Mouse (Mus musculus) left cerebral cortex, adult 9 months (tissue): ENCODE measurements around the gene Ap2b1.
A peak's percentile ranks its signal among the peaks of the same experiment; 100 is the strongest.

ENCODE experiments used
- DNase-seq, 2 experiments: peaks; one replicate each; pipeline ENCODE4 v3.0.0; 2022; ENCODE audit warnings: low spot score in 2 of 2

Gene Ap2b1

DNA sequence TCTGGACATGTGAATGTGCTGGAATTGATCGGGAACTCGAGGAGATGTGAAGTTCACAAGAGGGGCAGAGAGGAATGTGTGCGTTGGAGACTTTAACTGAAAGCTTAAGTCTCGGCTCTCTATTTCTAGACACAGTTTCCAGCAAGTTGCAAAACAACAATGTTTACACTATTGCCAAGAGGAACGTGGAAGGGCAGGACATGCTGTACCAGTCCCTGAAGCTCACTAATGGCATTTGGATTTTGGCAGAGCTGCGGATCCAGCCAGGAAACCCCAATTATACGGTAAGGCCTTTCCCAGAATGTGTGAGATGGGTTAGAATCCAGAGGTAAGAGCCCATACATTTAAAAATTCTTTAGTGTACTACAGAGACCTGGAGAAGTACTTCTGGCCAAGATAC lies 98.8 kb downstream of the Ap2b1 start:
- DNase-seq = no peak

DNA sequence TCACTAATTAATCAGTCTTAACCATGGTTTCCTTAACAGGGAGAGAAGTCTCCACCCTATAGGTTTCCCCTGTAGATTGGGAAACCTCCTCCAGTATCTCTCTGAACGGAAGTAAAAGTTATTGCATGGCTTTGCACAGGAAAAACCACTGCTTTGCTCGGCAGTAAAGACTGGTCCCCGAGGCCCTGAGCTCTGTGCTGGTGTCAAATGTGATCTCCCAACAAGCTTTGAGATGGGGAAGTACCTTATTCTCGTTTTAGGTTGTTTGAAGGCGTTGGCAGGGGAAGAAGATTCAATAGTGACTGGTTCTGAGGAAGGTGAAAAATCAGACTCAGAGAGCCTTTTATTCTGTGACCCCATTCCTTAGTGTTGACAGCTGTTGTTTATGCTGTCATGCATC lies 99.9 kb downstream of the Ap2b1 start:
- no peak for DNase-seq

DNA sequence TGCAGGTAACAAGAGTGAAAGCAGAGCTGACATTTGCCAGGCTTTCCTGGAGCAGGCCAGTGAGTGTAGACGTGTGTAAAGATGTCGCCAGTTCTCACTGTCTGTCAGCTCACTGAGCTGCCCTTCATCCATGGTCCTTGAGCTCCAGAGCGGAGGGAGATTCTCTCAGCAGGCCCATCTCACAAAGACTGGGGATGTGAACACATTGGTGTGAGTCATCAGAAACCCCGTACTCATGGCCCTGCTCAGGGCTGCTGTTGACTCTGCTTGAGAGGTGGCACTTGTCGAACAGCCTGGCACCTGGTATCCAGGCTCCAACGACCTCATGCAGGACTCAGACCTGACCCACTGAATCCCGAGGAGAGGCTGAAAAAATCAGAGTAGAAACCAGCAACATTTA lies 105.0 kb downstream of the Ap2b1 start:
- no peak for DNase-seq

- no peak for DNase-seq
Observed at GRCm38 (mm10) chr11:83406391-83406790, 107.6 kb downstream of the Ap2b1 start.

GRCm38 (mm10) chr11:83408242-83408641 lies 109.4 kb downstream of the Ap2b1 start:
- no peak for DNase-seq

DNA sequence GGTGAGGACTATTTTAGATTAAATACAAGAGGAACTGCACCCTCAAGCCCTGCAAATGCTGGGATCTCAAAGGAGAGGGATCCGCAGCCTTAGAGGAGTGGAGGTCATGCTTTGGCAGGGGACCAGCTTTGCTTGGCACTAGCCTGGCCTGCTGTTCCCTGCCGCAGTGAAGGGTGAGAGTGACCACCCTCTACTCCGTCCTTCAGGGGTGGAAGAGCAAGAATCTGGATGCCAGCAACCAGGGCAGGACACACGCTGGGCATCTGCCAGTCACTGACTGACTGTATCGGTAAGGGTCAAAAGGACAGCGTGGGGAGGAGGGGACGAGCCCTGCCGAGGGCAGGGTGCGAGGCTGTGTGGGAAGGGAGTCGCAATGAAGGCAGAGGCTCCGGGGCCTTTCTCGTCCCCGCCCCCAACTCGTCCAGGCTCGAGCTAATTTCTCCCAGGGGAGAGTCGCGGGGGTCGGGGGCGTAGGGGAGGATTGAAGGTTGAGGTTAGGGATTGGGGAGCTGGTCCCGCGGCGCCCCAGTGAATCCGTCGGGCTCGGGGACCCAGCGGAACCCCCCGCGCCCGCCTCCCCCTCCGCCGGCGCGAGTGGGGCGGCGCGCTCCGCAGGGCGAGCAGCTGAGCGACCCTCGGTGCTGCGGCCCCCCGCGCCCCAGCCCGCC lies 110.4 kb downstream of the Ap2b1 start, which contains the start of gene Rasl10b:
Gene Rasl10b (plus strand): TSS at position 51 of the 668 bp plus-strand sequence.
- no peak for DNase-seq

- no peak for DNase-seq
Observed at GRCm38 (mm10) chr11:83409792-83410291, 111.0 kb downstream of the Ap2b1 start.

GRCm38 (mm10) chr11:83410510-83410909 lies 111.7 kb downstream of the Ap2b1 start:
- DNase-seq = no peak

GRCm38 (mm10) chr11:83417080-83417479 lies 118.3 kb downstream of the Ap2b1 start:
- no peak for DNase-seq

GRCm38 (mm10) chr11:83417708-83418107 lies 118.9 kb downstream of the Ap2b1 start:
- no peak for DNase-seq

DNA sequence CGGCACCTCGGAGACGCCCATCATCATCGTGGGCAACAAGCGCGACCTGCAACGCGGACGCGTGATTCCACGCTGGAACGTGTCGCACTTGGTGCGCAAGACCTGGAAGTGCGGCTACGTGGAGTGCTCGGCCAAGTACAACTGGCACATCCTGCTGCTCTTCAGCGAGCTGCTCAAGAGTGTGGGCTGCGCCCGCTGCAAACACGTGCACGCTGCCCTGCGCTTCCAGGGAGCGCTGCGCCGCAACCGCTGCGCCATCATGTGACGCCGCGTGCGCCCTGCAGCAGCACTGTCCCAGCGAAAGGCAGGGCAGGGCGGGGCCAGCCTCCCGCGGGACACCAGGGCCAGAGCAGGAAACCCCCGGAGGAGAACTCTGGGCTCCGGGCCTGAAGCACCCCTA lies 119.7 kb downstream of the Ap2b1 start:
- peak in 1 of 2 experiments; percentile 73 for DNase-seq

- DNase-seq = no peak
Observed at GRCm38 (mm10) chr11:83420338-83420737, 121.5 kb downstream of the Ap2b1 start.

DNA sequence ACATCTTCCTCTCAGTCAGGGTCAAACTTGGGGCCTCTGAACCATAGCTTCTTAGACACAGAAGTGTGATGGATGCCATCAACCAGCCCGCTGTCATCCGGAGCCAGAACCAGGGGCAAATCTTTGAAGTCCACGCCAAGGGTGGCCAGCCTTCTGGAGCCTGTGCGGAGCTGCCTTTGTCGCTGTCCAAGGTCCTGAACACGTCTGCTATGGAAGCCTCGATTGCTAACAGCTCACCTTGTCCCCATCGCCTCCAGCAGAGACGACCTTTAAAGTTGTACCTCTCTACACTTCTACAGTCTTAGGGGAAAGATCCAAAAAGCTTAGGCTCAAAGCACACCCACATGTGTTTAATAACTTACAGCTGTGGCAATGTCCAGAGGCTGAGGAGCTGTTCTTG lies 122.5 kb downstream of the Ap2b1 start:
- no peak for DNase-seq

- DNase-seq = peak in 1 of 2 experiments; percentile 85
Observed at GRCm38 (mm10) chr11:83424681-83425080, 125.9 kb downstream of the Ap2b1 start.

DNA sequence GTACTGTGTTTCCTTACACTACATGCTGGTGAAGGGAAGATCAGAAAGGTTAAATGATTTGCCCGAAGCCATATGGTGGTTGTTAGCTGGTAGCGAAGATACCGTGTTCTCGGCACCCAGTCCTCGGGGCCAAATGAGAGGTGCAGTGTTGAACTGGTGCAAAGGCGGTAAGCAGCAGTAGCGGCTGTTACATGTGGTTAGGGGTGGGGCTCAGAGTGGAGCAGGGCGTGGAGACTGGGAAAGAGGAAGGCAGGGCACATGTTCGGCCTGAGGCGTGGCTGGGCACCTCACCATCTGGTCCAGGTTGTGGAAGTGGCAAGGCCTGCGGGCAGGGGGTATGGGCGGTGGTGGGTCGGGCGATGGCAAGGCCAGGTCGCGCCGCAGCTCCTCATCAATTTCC lies 128.1 kb downstream of the Ap2b1 start:
- no peak for DNase-seq

DNA sequence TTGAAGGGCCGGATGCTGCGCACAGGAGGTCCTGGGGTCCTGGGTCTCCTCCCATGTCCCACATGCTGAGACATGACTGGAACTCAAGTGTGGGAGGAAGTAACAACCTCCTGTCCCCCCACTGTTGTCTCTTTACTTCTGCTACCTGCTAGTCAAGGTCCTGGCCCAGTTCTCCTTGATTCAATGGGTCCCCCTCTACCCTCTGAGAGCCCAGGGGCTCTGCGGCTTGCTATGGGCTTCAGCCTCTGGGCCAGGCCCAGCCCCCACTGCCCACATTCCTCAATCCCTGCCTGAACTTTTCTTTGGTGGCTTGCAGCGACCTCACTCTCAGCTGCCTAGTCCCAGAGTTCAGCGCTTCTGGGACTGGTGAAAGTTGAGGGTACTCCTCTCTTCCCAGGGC lies 130.5 kb downstream of the Ap2b1 start, which contains the start of gene Gas2l2:
Gene Gas2l2 (minus strand): TSS at position 101 of the 400 bp plus-strand sequence.
- no peak for DNase-seq

- no peak for DNase-seq
Observed at GRCm38 (mm10) chr11:83432533-83432932, 133.7 kb downstream of the Ap2b1 start.

- no peak for DNase-seq
Observed at GRCm38 (mm10) chr11:83437377-83437776, 138.6 kb downstream of the Ap2b1 start, which contains the start of gene 1700020L24Rik. Gene 1700020L24Rik, plus strand, starts transcription at chr11:83437677.

DNA sequence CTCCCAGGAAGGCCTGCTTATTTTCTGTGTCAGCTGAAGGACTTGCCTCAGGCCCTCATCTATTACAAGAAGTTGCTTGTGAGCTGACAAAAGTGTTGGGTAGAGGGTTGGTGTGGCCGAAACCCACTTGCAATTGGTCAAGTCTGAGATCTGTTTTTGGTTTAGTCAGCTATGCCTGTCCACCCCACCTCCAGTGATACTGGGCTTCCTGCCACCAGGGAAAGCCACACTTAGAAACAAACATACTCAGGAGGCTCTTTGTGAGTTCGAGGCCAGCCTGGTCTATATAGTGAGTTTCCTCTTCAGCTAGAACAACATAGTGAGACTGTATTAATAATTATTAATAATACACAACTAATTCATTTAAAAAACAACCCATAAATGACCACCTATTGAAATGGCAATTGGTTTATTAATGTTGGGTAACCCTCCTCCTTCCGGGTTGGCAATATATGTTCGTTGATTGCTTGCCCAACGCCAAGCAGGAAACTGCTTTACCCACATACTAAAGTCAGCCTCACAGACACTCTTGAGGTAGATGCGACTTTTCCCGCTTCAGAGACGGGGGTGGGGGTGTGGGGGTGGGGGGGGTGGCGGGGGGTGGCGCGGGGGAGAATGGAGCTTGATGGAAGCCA lies 140.7 kb downstream of the Ap2b1 start:
- no peak for DNase-seq

DNA sequence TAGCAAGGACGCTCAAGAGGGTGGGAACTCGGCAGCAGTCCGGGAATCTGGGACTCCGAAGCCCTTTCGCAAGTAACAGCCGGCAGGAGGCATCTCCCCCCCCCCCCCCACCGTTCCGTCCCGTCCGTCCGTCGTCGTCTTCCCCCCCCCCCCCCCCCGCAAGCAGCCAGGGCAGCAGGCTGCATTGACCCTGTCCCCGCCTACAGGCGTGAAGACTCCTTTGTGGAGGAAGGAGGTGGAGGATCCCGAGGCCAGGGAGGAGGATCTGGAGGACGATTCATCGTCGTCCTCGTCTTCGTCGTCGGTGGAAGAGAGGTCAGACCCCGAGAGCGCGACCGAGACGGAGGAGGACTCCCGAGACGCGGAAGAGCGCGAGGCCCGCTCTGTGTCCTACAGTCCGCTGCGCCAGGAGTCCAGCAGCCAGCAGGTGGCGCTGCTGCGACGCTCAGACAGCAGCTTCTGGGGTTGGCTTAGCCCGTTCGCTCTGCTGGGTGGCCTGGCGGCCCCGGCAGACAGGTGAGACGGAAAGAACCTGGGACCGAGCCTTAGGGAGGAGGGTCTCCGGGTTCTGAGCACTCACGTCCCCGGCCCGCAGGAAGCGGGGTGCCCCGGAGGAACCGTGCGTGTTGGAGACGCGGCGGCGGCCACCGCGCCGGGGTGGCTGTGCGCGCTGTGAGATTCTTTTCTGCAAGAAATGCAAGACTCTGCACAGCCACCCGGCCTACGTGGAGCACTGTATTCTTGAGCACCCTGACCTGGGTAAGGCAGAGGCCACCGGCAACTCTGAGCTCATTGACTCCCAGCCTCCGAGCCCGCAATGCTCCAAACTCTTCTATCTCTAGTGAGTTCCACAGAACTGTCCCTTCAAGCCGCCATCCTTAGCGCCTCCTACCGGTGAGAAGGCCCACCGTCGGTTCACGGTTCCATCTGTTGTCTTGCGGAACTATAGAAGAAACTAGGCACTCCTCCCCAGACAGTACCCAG lies 141.5 kb downstream of the Ap2b1 start:
- DNase-seq = peak in 1 of 2 experiments; percentile 86

- no peak for DNase-seq
Observed at GRCm38 (mm10) chr11:83441235-83441634, 142.4 kb downstream of the Ap2b1 start.
